Mouse (Mus musculus) heart, embryonic 13.5 days (tissue): ENCODE measurements around the gene Pxn. TPM values are rescaled to one million over a fixed set of nuclear protein-coding genes. Genes with fewer than 3 reads are reported as not detected.

Experiments used
- microRNA-seq: library from miRNA; unstranded; fragments of <30 nt; microRNA quantifications from one replicate; pipeline ENCODE4, GENCODE M21; 2016
- polyA plus RNA-seq: library from polyadenylated mRNA; unstranded; fragments of >200 nt; fragmentation: Nextera tagmentation; extraction: Ambion mirVana; gene quantifications from 2 replicates; pipeline ENCODE4 v1.2.1, GENCODE M21; 2015

Gene Pxn
- polyA plus RNA-seq, 1 experiment from 2014 or later, result 31.7 TPM

Small RNAs within 50 kb of the gene (microRNA-seq; reads per million reads assigned to microRNA genes)
- not detected for gene Mir7029

Other genes starting within 250 kb of the Pxn start
- gene Rnf10, start 233.8 kb upstream of the Pxn start, polyA plus RNA-seq, result 111 and 121 TPM in 2 replicates
- 67.1 and 70.2 TPM in 2 replicates for gene Coq5, start 227.0 kb upstream of the Pxn start, polyA plus RNA-seq
- gene Dynll1, start 205.7 kb upstream of the Pxn start, polyA plus RNA-seq, result 1,196 and 1,415 TPM in 2 replicates
- gene Srsf9, start 179.5 kb upstream of the Pxn start, polyA plus RNA-seq, result 112 and 115 TPM in 2 replicates
- 22.0 and 22.8 TPM in 2 replicates for gene Gatc, start 165.5 kb upstream of the Pxn start, polyA plus RNA-seq
- 40.2 and 42.4 TPM in 2 replicates for gene Triap1, start 165.5 kb upstream of the Pxn start, polyA plus RNA-seq
- gene Cox6a1, start 157.7 kb upstream of the Pxn start, polyA plus RNA-seq, result 1,395 and 1,520 TPM in 2 replicates
- gene Msi1, start 77.1 kb upstream of the Pxn start, polyA plus RNA-seq, result 3.7 and 4.1 TPM in 2 replicates
- 0.88 and 1.1 TPM in 2 replicates for gene Pla2g1b, start 40.4 kb upstream of the Pxn start, polyA plus RNA-seq
- gene Sirt4, start 22.0 kb upstream of the Pxn start, polyA plus RNA-seq, result 18.9 and 19.8 TPM in 2 replicates
- 1,009 and 1,125 TPM in 2 replicates for gene Rplp0, start 52.8 kb downstream of the Pxn start, polyA plus RNA-seq
- 24.6 and 26.7 TPM in 2 replicates for gene Gcn1l1, start 58.6 kb downstream of the Pxn start, polyA plus RNA-seq
- gene Rab35, start 125.2 kb downstream of the Pxn start, polyA plus RNA-seq, result 13.1 and 15.7 TPM in 2 replicates
- gene Bicdl1, start 224.9 kb downstream of the Pxn start, polyA plus RNA-seq, result 7.7 and 7.8 TPM in 2 replicates